Mouse (Mus musculus) fibroblast of lung, adult 2 months (primary cell): ENCODE results near the gene Elfn1.

Source experiments
- DNase-seq: peaks from one replicate; pipeline ENCODE4 v3.0.0-alpha.2; 2011; ENCODE audit warnings: low read depth

Gene Elfn1

GRCm38 (mm10) chr5:140023941-140024500, 116.3 kb downstream of the Elfn1 start:
- peak; percentile 62 for DNase-seq
